Mouse (Mus musculus) stomach, postnatal 0 days (tissue): ENCODE results near the gene Cdc34. TPM values are rescaled to one million over a fixed set of nuclear protein-coding genes. Genes with fewer than 3 reads are reported as not detected.
A peak's percentile ranks its signal among the peaks of the same experiment; 100 is the strongest.

Source experiments
- ATAC-seq: fragments of 200-750 bp; cut with Nextera tagmentation; 2 replicates; pipeline ENCODE4 v1.8.0; 2017; ENCODE audit not compliant: low FRiP score, low TSS enrichment
- DNase-seq: peaks from one replicate; pipeline ENCODE4 v3.0.0-alpha.2; 2016; ENCODE audit warnings: low spot score
- H3K27ac ChIP-seq: fragments of 300-500 bp; sonication (generic); replicated peaks from 2 replicates; pipeline ENCODE4 v1.5.1; 2014; ENCODE audit warnings: mild to moderate bottlenecking, control low read depth
- H3K27me3 ChIP-seq: fragments of 300-500 bp; sonication (generic); 2 replicates; pipeline ENCODE4 v1.6.1; 2014; ENCODE audit warnings: low read length; ENCODE audit not compliant: control insufficient read depth, insufficient read depth
- H3K36me3 ChIP-seq: fragments of 300-500 bp; sonication (generic); 2 replicates; pipeline ENCODE4 v1.6.1; 2014; ENCODE audit warnings: low read length, mixed read lengths; ENCODE audit not compliant: control insufficient read depth, insufficient read depth
- H3K4me1 ChIP-seq: fragments of 300-500 bp; sonication (generic); replicated peaks from 2 replicates; pipeline ENCODE4 v1.6.1; 2014; ENCODE audit warnings: antibody characterized with exemption; ENCODE audit not compliant: control insufficient read depth, insufficient read depth
- H3K4me2 ChIP-seq: fragments of 300-500 bp; sonication (generic); replicated peaks from 2 replicates; pipeline ENCODE4 v1.6.1; 2014; ENCODE audit warnings: low read depth, mild to moderate bottlenecking, control low read depth, moderate library complexity
- H3K4me3 ChIP-seq: fragments of 300-500 bp; sonication (generic); 2 replicates; pipeline ENCODE4 v1.5.1; 2014; ENCODE audit warnings: low read depth, low read length, control low read depth
- H3K9ac ChIP-seq: fragments of 300-500 bp; sonication (generic); 2 replicates; pipeline ENCODE4 v1.6.1; 2014; ENCODE audit warnings: mild to moderate bottlenecking, low read length, control low read depth, mixed read lengths
- H3K9me3 ChIP-seq: fragments of 300-500 bp; sonication (generic); 2 replicates; pipeline ENCODE4 v1.6.1; 2016; ENCODE audit warnings: low read length; ENCODE audit not compliant: control insufficient read depth
- CTCF ChIP-seq: IDR thresholded peaks from 2 replicates; pipeline ENCODE4 v1.5.1; 2016; ENCODE audit warnings: antibody characterized with exemption, low read depth, mild to moderate bottlenecking, moderate library complexity
- EP300 ChIP-seq: optimal IDR thresholded peaks from 2 replicates; pipeline ENCODE3; 2016; ENCODE audit warnings: antibody characterized with exemption
- WGBS: fragments of 180-500 bp; shearing (Covaris S2); extraction: QIAGEN DNeasy Blood & Tissue Kit; methylation state at CpG from one replicate; pipeline ENCODE4 v1.1.7; 2014; 5-methylcytosine and 5-hydroxymethylcytosine counted together
- polyA plus RNA-seq: library from polyadenylated mRNA; unstranded; fragments of >200 nt; fragmentation: Nextera tagmentation; extraction: Ambion mirVana; gene quantifications from 2 replicates; pipeline ENCODE4 v1.2.1, GENCODE M21; 2015

The Cdc34 gene
- polyA plus RNA-seq, 1 experiment from 2014 or later = 85.3 TPM

DNA sequence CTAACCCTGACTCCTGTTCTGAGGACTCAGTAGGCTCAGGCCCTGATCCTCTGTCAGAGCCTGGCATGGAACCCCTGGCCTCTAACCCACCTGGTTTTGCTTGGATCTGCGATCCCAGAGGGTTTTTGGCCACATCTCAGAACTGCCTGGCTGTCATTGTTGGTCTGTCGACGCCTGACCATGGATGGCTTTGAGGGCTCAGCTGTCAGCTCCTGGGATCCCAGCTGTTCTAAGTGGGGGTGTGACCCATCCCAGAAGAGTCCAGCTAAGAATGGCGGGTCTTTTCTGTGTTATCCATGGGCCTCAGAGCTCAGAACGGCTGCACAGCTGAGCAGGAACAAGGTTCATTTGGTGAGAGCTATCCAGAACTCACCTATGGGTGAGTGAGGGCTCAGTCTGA is 39.1 kb downstream of the Cdc34 start:
- H3K36me3 ChIP-seq = no peaks in the 10 kb centered on the region
- 0 out of 2 replicates have a peak, but pooled peaks cover 2% of the 10 kb centered on the region for H3K4me1 ChIP-seq
- H3K4me2 ChIP-seq = no peak overlapping the region
- 61% methylated on average over 5 of the region's 5 CpGs for WGBS
- no peaks in the 10 kb centered on the region for H3K9me3 ChIP-seq
- TF ChIP-seq CTCF (no peak), EP300 (no peak)
- no peak for ATAC-seq
- H3K9ac ChIP-seq = no peak overlapping the region
- no peak overlapping the region for H3K27ac ChIP-seq
- peaks cover 6% of the 10 kb centered on the region; the same call in 1 of the 2 replicates for H3K27me3 ChIP-seq
- no peak overlapping the region for H3K4me3 ChIP-seq
- no peak for DNase-seq

DNA sequence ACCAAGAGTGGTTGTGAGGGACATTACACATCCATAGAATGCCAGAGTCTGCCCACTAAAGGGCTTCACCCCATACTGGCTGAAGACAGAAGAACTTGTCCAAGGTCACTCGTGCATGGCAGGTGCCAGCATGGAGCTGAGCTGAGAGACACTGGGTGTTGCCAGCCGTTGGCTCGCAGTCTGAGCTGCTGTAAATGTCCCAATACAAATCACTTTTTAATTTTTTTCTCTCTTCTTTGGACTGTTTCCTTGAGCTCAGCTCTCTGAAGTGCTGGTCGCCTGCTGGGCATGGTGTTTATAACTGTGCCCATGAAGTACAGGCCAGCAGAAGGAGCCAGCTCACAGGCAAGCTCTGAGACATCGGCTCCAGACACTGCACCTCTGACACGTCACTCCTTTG is 41.1 kb downstream of the Cdc34 start:
- TF ChIP-seq EP300 (no peak), CTCF (no peak)
- no peak overlapping the region for H3K27ac ChIP-seq
- no peak for ATAC-seq

DNA sequence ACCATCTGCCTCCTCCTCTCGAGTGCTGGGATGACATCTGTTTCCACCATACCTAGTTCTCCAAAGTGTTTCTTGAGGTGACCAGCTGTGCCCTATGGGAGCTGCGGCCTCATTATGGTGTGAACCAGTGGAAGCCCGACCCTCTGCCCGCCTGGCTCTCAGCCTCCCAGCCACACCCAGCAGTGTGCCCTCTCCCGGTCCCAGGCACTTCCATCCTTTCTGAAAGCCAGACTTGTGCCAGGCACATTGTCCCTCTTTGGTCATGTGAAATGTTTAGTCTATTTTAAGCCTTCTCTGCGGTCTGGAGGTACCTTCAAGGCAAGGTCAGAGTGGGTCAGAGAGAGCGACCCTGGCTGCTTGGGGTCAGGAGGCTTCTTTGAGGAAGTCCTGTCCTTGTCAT is 41.7 kb downstream of the Cdc34 start:
- H3K4me1 ChIP-seq = no peaks in the 10 kb centered on the region
- no peak overlapping the region for H3K27ac ChIP-seq
- H3K36me3 ChIP-seq = no peaks in the 10 kb centered on the region
- ATAC-seq (no peak), DNase-seq (no peak)
- no peak overlapping the region for H3K4me3 ChIP-seq
- no peak overlapping the region for H3K9ac ChIP-seq
- TF ChIP-seq EP300 (no peak), CTCF (no peak)
- H3K27me3 ChIP-seq = no peaks in the 10 kb centered on the region
- 80% methylated on average over 7 of the region's 7 CpGs for WGBS
- H3K9me3 ChIP-seq = no peaks in the 10 kb centered on the region
- no peak overlapping the region for H3K4me2 ChIP-seq

More for the DNA sequence above, 41.1 kb downstream of the Cdc34 start:
- Histone ChIP-seq H3K27me3 (no peaks in the 10 kb centered on the region), H3K4me3 (no peak overlapping the region), H3K9me3 (no peaks in the 10 kb centered on the region), H3K4me1 (no peaks in the 10 kb centered on the region), H3K9ac (no peak overlapping the region), H3K36me3 (no peaks in the 10 kb centered on the region), H3K4me2 (no peak overlapping the region)
- 70% methylated on average over 6 of the region's 6 CpGs for WGBS
- DNase-seq = no peak

GRCm38 (mm10) chr10:79726090-79726489 is 44.1 kb downstream of the Cdc34 start:
- WGBS = 37% methylated on average over 11 of the region's 11 CpGs
- H3K36me3 ChIP-seq = no peaks in the 10 kb centered on the region
- H3K9me3 ChIP-seq = no peaks in the 10 kb centered on the region
- no peaks in the 10 kb centered on the region for H3K27me3 ChIP-seq
- H3K4me3 ChIP-seq = no peak overlapping the region
- H3K9ac ChIP-seq = no peak overlapping the region
- no peak for ATAC-seq
- no peak overlapping the region for H3K27ac ChIP-seq
- no peak overlapping the region for H3K4me2 ChIP-seq
- peak; percentile 70 for DNase-seq
- peak; percentile 69 for TF ChIP-seq CTCF
- TF ChIP-seq EP300 = no peak
- no peaks in the 10 kb centered on the region for H3K4me1 ChIP-seq

DNA sequence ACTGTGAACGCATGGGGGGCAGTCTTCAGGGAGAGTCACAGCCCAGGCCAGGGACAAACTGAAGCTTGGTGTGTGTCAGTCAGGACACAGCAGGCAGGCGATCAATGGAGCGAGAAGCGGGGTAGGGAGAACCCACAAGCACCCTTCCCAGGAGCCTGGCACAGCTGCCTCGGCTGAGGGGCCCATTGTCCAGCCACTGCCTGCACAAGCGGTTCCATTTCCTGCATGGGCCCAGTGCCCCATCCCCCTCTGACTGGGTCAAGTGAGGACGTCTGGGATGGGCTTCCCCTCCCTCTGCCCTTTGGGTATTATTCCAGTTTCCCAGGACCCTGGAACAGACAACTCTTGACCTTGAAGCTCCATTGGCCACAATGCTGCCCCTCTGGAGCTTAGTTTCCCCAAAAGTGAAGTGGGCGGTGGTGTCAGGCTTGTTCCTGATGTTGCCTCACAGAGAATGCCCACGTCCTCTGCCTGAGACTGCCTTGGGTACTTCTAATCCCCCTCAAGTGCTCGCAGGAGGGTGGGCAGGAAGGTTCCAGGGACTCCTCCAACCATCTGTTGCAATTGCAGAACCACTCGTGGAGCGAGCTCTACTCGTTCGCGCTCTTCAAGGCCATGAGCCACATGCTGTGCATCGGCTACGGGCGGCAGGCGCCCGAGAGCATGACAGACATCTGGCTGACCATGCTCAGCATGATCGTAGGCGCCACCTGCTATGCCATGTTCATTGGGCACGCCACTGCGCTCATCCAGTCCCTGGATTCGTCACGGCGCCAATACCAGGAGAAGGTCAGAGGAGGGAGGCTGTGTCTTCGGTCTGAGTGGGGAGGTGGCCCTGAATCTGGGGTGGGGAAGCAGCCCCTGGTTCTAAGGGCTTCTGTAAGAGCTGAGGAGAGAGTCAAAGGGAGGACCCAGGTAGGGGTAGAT is 46.6 kb downstream of the Cdc34 start:
- no peak for ATAC-seq
- WGBS = 66% methylated on average over 28 of the region's 28 CpGs

More for the DNA sequence above, 46.6 kb downstream of the Cdc34 start:
- Histone ChIP-seq H3K4me1 (no peaks in the 10 kb centered on the region), H3K9ac (no peak overlapping the region), H3K27ac (no peak overlapping the region), H3K36me3 (no peaks in the 10 kb centered on the region), H3K9me3 (no peaks in the 10 kb centered on the region), H3K4me2 (no peak overlapping the region), H3K27me3 (no peaks in the 10 kb centered on the region), H3K4me3 (no peak overlapping the region)
- DNase-seq = no peak
- TF ChIP-seq EP300 = no peak
- no peak for TF ChIP-seq CTCF
